Mouse (Mus musculus): ENCODE measurements around the gene Gm15097. TPM values are rescaled to one million over a fixed set of nuclear protein-coding genes. Genes with fewer than 3 reads are reported as not detected.
"Not testable (repeated sequence)": the region's sequence is repeated elsewhere in the genome, so short reads cannot be mapped to it uniquely, and the experiment has no call there.

Gene Gm15097
- total RNA-seq (2021) = not detected
- long read RNA-seq, experiment 1 = 0 reads
- long read RNA-seq, experiment 2 = 0 reads

GRCm38 (mm10) chrX:149784173-149784572 is at the start of gene Gm15097:
TSS of gene Gm15097 (plus strand) at chrX:149784473.
- DNase-seq (ENCODE audit: low spot score in 2 of 2) = not testable (repeated sequence)

GRCm38 (mm10) chrX:149762853-149763252 is 21.4 kb upstream of the Gm15097 start:
- peak in 1 of 2 experiments; percentile 63 for DNase-seq (ENCODE audit: low spot score in 2 of 2)

- DNase-seq (ENCODE audit: low spot score in 2 of 2) = not testable (repeated sequence)
Measured at GRCm38 (mm10) chrX:149811178-149811577, 26.9 kb downstream of the Gm15097 start.

Other genes starting within 250 kb of the Gm15097 start
- not detected for gene Gm10439, start 189.9 kb upstream of the Gm15097 start, total RNA-seq (2021)
- gene Gm15091, start 157.2 kb downstream of the Gm15097 start, total RNA-seq (2021) = not detected